Mouse (Mus musculus): ENCODE results near the gene Ldlr. TPM values are rescaled to one million over a fixed set of nuclear protein-coding genes. Genes with fewer than 3 reads are reported as not detected.
A peak's percentile ranks its signal among the peaks of the same experiment; 100 is the strongest.

Gene Ldlr
- total and polyA plus RNA-seq, 3 experiments = 69.1 to 90.6 TPM; not detected in 1

DNA sequence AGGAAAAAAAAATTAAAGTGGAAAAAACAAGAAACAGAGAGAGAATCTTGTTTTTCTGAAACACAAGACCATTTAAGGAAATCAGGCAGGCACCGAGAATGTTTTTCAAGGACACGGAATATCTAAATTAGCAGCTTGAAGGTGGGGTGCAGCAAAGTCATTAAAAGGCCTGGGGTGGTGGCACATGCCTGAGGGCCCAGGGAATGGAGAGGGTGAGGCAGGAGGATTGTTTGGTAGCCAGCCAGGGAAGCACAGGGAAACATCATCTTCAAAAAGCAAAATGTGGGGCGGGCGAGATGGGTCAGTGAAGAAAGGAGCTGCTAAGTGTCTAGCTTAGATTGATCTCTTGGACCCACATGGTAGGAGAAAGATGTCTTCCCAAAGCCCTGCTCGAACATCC, 64.4 kb downstream of the Ldlr start:
- no peak for DNase-seq (ENCODE audit: low read depth, low spot score)
- H3K27ac ChIP-seq (ENCODE audit: control insufficient read depth, low read depth, low read length) = no peak overlapping the region
- H3K4me1 ChIP-seq (ENCODE audit: control insufficient read depth in 1 of 2, insufficient read depth in 2 of 2, low read length in 2 of 2) = peaks cover 5% of the 10 kb centered on the region in 2 experiments; a peak in 2 of 4 replicates
- H3K27me3 ChIP-seq (ENCODE audit: control insufficient read depth in 1 of 2, insufficient read depth in 2 of 2, low read length in 2 of 2) = no peaks in the 10 kb centered on the region
- H3K36me3 ChIP-seq (ENCODE audit: control insufficient read depth in 1 of 2, insufficient read depth in 2 of 2, low read length in 2 of 2) = no peaks in the 10 kb centered on the region
- no peak overlapping the region for H3K9ac ChIP-seq (ENCODE audit: control insufficient read depth, low read depth, low read length, poor library complexity, severe bottlenecking)
- H3K4me3 ChIP-seq (ENCODE audit: control insufficient read depth in 1 of 2, insufficient read depth in 1 of 2, low read depth in 2 of 2, low read length in 2 of 2) = no peak overlapping the region
- TF ChIP-seq CTCF (IDR thresholded peaks at IDR 0.05 in 2 of 3, conservative IDR thresholded peaks at IDR 0.05 in 1 of 3; ENCODE audit: control insufficient read depth in 1 of 3, insufficient read depth in 1 of 3, low read depth in 2 of 3, low read length in 3 of 3, poor library complexity in 1 of 3, severe bottlenecking in 1 of 3) = 0 out of 6 replicates have a peak, but pooled peaks of 1 of the 3 experiments have one; percentile 9
- TF ChIP-seq CHD2 (IDR thresholded peaks at IDR 0.05; ENCODE audit: low read length) = no peak
- no peak for TF ChIP-seq KAT2A (conservative IDR thresholded peaks at IDR 0.05; ENCODE audit: low read depth, low read length)
- no peak for TF ChIP-seq GABPA (IDR thresholded peaks at IDR 0.05; ENCODE audit: low read depth, low read length)
- H3K79me2 ChIP-seq (ENCODE audit: control insufficient read depth, insufficient read depth, low read length, poor library complexity) = no peaks in the 10 kb centered on the region
- H3K9me3 ChIP-seq (replicated peaks; ENCODE audit: insufficient read depth, low read length) = no peaks in the 10 kb centered on the region

DNA sequence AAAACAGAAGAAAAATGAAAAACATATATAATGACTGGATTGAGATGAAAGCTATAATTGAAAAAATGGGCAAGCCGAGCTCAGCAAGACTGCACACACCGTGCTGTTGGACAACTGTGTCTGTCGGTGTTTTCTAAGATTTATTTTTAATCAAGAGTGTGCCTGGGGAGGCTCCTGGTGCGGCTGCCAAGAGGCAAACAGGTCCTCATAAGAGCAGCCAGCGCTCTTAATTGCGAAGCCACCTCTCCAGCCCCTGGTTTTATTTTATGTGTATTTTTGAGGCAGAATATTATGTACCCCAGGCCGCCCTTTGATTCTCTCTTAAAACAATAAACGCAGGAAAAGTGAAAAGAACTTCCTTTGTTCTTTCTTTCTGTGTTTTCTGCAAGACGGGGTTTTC, 65.0 kb downstream of the Ldlr start:
- DNase-seq (ENCODE audit: low read depth, low spot score) = no peak
- Histone ChIP-seq H3K4me1 (ENCODE audit: control insufficient read depth in 1 of 2, insufficient read depth in 2 of 2, low read length in 2 of 2) (peaks cover 5% of the 10 kb centered on the region in 2 experiments; a peak in 3 of 4 replicates), H3K36me3 (ENCODE audit: control insufficient read depth in 1 of 2, insufficient read depth in 2 of 2, low read length in 2 of 2) (no peaks in the 10 kb centered on the region), H3K9me3 (replicated peaks; ENCODE audit: insufficient read depth, low read length) (no peaks in the 10 kb centered on the region), H3K79me2 (ENCODE audit: control insufficient read depth, insufficient read depth, low read length, poor library complexity) (no peaks in the 10 kb centered on the region), H3K4me3 (ENCODE audit: control insufficient read depth in 1 of 2, insufficient read depth in 1 of 2, low read depth in 2 of 2, low read length in 2 of 2) (no peak overlapping the region), H3K27ac (ENCODE audit: control insufficient read depth, low read depth, low read length) (no peak overlapping the region), H3K9ac (ENCODE audit: control insufficient read depth, low read depth, low read length, poor library complexity, severe bottlenecking) (no peak overlapping the region), H3K27me3 (ENCODE audit: control insufficient read depth in 1 of 2, insufficient read depth in 2 of 2, low read length in 2 of 2) (no peaks in the 10 kb centered on the region)
- TF ChIP-seq RCOR1 (IDR thresholded peaks at IDR 0.05; ENCODE audit: low read depth, low read length) = no peak
- TF ChIP-seq MXI1 (IDR thresholded peaks at IDR 0.05; ENCODE audit: low read depth, low read length) = no peak
- TF ChIP-seq POLR2A (IDR thresholded peaks at IDR 0.05; ENCODE audit: control insufficient read depth in 1 of 2, insufficient read depth in 1 of 2, low read depth in 1 of 2, low read length in 2 of 2, poor library complexity in 1 of 2) = no peak
- TF ChIP-seq MEF2A (IDR thresholded peaks at IDR 0.05; ENCODE audit: extremely low read depth, insufficient replicate concordance, low read depth, low read length, poor library complexity, severe bottlenecking) = no peak
- TF ChIP-seq MAZ (IDR thresholded peaks at IDR 0.05; ENCODE audit: low read depth, low read length) = no peak

DNA sequence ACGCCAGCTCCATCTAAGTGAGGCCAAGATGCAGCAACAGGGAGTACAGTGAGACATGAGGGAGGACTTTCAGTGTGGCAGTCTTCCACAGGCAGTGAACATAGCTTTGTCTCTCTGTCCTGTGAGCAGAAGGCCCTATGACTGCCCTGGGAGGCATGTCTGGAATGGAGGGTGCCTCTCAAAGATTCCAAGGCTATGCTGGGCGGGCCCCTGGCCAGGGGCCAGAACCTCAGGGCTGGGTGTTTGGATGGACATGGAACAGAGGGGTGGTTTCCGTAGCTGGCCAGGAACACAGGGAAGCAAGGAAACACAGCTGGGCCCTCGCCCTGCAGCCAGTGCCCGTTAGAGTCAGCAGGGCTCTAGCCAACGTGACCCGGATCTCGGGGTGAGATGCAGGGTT, 68.6 kb downstream of the Ldlr start:
- TF ChIP-seq JUND (IDR thresholded peaks at IDR 0.05; ENCODE audit: low read depth, low read length) (no peak), MAX (IDR thresholded peaks at IDR 0.05; ENCODE audit: low read length) (no peak), TCF12 (IDR thresholded peaks at IDR 0.05; ENCODE audit: low read depth, low read length) (no peak), POLR2A (IDR thresholded peaks at IDR 0.05; ENCODE audit: control insufficient read depth in 1 of 2, insufficient read depth in 1 of 2, low read depth in 1 of 2, low read length in 2 of 2, poor library complexity in 1 of 2) (no peak), MYB (IDR thresholded peaks at IDR 0.05; ENCODE audit: low read depth, low read length) (no peak), E2F4 (IDR thresholded peaks at IDR 0.05; ENCODE audit: borderline replicate concordance, low read depth, low read length) (no peak), ETS1 (IDR thresholded peaks at IDR 0.05; ENCODE audit: low read depth, low read length) (no peak), MEF2A (IDR thresholded peaks at IDR 0.05; ENCODE audit: extremely low read depth, insufficient replicate concordance, low read depth, low read length, poor library complexity, severe bottlenecking) (no peak), MYC (IDR thresholded peaks at IDR 0.05; ENCODE audit: low read depth, low read length) (no peak), BHLHE40 (IDR thresholded peaks at IDR 0.05; ENCODE audit: borderline replicate concordance, low read depth, low read length) (no peak), ZMIZ1 (IDR thresholded peaks at IDR 0.05; ENCODE audit: low read depth, low read length) (no peak), TAL1 (IDR thresholded peaks at IDR 0.05; ENCODE audit: low read length) (no peak), MXI1 (IDR thresholded peaks at IDR 0.05; ENCODE audit: low read depth, low read length) (no peak), TBP (IDR thresholded peaks at IDR 0.05; ENCODE audit: low read depth, low read length) (no peak), MAFK (IDR thresholded peaks at IDR 0.05; ENCODE audit: borderline replicate concordance, low read depth, low read length) (no peak), KAT2A (conservative IDR thresholded peaks at IDR 0.05; ENCODE audit: low read depth, low read length) (no peak), NELFE (IDR thresholded peaks at IDR 0.05; ENCODE audit: low read depth, low read length) (no peak), GATA1 (IDR thresholded peaks at IDR 0.05; ENCODE audit: low read depth, low read length) (no peak), CHD2 (IDR thresholded peaks at IDR 0.05; ENCODE audit: low read length) (no peak), HCFC1 (IDR thresholded peaks at IDR 0.05; ENCODE audit: low read depth, low read length) (no peak)
- Histone ChIP-seq H3K9me3 (replicated peaks; ENCODE audit: insufficient read depth, low read length) (no peaks in the 10 kb centered on the region), H3K9ac (ENCODE audit: control insufficient read depth, low read depth, low read length, poor library complexity, severe bottlenecking) (no peak overlapping the region), H3K27ac (ENCODE audit: control insufficient read depth, low read depth, low read length) (no peak overlapping the region), H3K36me3 (ENCODE audit: control insufficient read depth in 1 of 2, insufficient read depth in 2 of 2, low read length in 2 of 2) (no peaks in the 10 kb centered on the region), H3K4me1 (ENCODE audit: control insufficient read depth in 1 of 2, insufficient read depth in 2 of 2, low read length in 2 of 2) (no peaks in the 10 kb centered on the region; a peak in 1 of 4 replicates), H3K27me3 (ENCODE audit: control insufficient read depth in 1 of 2, insufficient read depth in 2 of 2, low read length in 2 of 2) (no peaks in the 10 kb centered on the region), H3K79me2 (ENCODE audit: control insufficient read depth, insufficient read depth, low read length, poor library complexity) (no peaks in the 10 kb centered on the region), H3K4me3 (ENCODE audit: control insufficient read depth in 1 of 2, insufficient read depth in 1 of 2, low read depth in 2 of 2, low read length in 2 of 2) (no peak overlapping the region)
- no peak for DNase-seq (ENCODE audit: low read depth, low spot score)

All from MEL (cell line).